Mouse (Mus musculus) regulatory T cell (primary cell): ENCODE data around the gene Gtf2a2.

Experiments
- in situ Hi-C: fragments of 300-600 bp; cut with MboI, MseI; formaldehyde crosslinking; loops from one replicate; pipeline ENCODE4 v1.15.1; 2025; ENCODE audit warnings: high pct_unique_total_duplicates

Gtf2a2 gene

DNA sequence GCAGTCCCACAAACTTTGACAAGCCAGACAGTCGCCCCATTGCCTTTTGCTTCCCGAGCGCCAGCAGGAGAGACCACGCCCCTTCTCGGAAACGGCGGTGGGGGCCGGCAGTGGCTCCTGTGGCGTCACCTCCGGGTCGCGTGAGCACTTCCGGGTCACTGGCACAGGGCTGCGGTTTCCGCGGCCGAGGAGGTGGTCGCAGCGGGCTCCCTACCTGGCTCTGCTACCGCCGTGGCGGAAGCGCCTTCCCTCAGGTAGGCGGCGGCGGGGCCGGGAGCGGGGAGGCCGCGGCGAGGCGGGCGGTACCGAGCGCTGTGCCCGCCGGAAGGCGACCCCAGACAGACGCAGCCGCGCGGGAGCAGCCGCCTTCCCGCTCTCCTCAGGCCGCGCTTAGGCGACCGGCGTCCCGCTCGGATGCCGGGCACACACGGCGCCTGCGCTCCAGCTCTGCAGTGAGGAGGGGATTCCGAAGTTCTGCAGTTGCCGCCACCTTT lies at the start of gene Gtf2a2:
Gene Gtf2a2, plus strand, starts transcription at position 143 of the 494 bp plus-strand sequence.
- in situ Hi-C loops, result no loop called here

DNA sequence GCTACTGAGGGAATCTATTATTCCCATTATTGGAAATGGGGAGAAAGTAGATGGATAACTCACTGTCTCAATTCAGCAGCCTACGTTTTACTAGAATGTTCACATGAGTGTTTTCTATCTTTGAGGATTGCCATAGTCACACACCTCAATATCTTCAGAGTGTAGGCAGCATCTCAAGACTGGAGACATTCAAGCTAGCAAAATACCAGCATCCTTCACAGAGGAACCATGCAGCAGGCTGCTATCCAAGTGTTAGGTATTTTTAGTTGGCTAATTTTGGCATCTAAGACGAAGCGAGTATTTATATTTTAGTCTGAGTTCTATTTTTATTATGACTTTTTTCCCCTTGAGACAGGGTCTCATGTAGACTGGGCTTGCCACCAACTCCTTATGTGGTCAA lies 48.0 kb upstream of the Gtf2a2 start:
- in situ Hi-C loops, result no loop called here

DNA sequence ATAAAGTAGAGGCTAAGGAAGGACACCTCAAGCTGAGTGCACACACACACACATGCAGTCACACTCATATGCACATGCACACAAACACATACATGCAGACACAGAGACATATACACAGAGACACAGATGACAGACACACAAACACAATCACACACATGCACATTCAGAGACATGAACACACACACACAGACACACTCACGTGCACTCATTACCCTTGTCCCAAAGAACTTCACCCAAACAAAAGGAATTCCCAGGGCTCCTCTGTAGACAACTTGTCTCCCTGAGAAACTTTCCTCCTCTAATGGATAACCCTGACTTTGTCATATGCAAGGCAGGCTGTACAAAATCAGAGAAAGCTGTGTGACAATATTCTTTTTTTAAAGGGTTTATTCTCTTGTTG lies 26.8 kb upstream of the Gtf2a2 start:
- in situ Hi-C loops, result loop anchor here (25.0 kb wide), 1 partner anchor 373 kb away; no protein-coding TSS in a partner anchor

DNA sequence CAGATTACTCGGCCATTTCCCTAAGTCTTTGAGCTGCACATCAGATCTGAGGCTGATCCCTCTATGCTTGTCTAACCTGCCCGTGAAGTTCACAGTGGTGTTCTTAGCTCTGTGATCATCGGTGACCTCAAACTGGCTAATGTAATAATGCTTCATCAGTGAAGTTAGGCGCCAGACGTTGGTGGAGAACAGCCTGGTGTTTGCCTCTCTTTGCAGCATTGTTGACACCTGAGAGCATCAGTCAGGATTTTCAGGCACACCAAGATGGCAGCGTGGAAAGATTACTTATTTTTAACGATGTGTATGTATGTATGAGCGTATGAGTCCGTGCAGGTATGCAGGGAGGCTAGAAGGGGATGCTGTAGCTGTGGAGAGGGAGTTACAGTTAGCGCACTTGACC lies 26.3 kb upstream of the Gtf2a2 start:
- in situ Hi-C loops, result loop anchor here (25.0 kb wide), 1 partner anchor 374 kb away; no protein-coding TSS in a partner anchor

DNA sequence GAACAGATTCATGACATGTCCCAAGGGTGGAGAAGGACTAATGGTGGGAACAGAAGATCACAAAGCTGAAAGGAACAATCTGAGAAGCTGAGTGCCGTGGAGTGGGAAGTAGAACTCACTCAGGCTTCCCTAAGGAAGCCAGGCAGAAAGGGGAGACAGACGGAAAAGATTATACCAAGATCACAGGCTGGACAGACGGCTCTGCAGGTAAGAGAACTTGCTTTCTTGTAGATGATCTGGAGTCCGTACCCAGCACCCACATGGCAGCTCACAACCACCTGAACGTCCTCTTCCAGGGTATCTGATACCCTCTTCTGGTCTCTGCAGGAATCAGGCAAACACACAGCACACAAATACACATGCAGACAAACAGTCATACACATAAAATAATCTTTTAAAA lies 25.8 kb upstream of the Gtf2a2 start:
- in situ Hi-C loops, result loop anchor here (25.0 kb wide), 1 partner anchor 374 kb away; no protein-coding TSS in a partner anchor

DNA sequence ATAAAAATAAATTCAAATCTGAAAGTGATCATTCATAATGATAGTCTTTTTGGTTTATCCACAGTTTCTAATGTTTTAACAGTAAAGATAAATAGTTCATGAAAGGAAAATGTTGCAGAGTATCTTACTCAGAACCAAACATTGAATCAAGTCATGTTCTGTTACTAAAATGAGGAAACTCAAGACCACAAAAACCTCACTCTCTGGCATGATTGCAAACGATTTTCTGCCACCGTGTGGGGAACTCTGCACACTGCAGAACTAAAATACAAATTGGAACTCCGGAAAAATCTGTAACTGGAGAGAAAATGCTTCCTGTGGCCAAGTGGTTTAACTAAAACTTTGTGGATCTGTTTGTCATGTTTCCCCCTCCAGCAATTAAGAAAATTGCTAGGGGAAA lies 24.8 kb upstream of the Gtf2a2 start:
- in situ Hi-C loops, result loop anchor here (25.0 kb wide), 1 partner anchor 375 kb away; no protein-coding TSS in a partner anchor

DNA sequence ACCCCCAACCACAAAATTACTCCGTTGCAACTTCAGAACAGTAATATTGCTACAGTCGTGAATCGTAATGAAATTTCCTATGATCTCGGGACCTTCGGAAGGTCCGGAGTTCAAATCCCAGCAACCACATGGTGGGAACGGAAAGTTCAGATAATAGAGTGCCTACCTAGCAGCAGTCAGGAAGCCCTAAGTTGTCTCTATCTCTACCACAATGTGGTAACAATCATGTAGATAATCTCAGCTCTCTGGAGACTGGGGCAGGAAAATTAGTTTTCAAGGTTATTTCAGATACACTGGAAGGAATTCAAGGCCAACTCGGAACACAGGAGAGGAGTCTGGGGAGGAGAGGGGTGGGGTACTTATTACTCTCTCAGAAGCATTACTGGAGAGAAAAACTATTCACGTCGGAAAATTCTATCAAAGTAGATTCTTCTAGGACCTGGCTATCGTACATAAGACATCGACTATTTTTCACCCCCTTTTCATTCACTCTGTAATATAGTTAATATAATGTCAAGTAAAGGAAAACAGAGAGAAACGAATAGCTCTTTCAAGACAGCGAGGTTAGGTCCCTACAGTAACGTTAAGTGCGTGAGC lies 23.5 kb upstream of the Gtf2a2 start:
- in situ Hi-C loops, result loop anchor here (25.0 kb wide), 1 partner anchor 377 kb away; no protein-coding TSS in a partner anchor

DNA sequence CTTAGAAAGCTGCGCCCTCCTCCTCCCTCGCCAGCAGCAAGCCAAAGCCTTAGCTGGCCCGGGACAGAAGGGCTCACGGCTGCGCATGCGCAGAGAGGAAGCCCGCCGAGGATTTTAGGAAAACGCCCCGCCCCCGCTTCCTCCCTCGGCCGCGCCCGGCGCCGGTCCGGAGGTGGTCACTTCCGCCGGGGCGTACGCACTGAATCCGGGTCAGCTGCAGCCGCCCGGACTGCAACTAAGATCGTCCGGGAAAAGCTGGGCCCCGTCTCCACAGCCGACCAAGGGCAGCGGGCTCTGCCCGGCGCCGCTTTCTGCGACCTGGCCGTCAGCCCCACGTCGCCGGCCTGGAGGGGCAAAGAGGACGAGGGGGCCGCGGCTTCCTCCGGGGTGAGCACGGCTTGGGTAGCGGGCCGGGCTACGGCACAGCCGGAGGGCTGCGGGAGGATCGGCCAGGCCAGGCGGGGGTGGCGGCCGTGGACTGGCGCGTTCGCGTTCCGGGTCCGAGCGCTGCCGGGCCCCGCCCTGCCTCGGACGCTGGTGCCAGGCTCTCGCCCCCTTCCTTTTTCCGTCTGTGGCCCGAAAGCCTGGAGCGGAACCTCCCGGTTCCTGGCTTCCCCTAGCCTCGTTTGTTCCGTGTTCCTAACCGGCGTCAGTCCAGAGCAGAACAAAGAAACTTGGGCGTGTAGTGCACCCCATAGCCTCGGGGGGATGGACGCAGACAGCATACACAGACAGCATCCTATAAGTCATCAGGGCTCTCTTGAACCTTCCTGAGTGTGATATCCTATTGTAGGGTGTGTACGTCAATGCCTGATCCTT lies 22.8 kb upstream of the Gtf2a2 start, which contains the start of gene Bnip2:
Gene Bnip2, plus strand, starts transcription at position 164 of the 819 bp plus-strand sequence.
- in situ Hi-C loops, result loop anchor here (25.0 kb wide), 1 partner anchor 377 kb away; no protein-coding TSS in a partner anchor

DNA sequence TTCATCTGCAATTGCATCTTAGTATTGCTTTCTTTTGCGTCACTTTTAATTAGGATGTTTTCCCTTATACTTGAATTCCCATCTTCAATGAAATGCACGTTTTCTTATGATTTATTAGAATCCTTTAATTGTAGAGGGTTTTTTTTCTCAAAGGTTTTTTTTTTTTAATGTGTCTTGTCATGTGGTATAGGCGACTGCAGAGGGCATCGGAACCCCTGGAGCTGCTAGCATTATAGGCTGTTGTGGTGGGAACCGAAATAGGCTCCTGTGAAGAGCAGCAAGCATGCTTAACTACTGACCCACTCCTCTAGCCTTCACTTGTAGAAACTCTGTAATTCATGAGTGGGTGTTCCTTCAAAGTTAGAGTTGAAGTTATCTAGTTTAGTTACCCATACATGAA lies 22.0 kb upstream of the Gtf2a2 start:
- in situ Hi-C loops, result loop anchor here (25.0 kb wide), 1 partner anchor 378 kb away; no protein-coding TSS in a partner anchor

DNA sequence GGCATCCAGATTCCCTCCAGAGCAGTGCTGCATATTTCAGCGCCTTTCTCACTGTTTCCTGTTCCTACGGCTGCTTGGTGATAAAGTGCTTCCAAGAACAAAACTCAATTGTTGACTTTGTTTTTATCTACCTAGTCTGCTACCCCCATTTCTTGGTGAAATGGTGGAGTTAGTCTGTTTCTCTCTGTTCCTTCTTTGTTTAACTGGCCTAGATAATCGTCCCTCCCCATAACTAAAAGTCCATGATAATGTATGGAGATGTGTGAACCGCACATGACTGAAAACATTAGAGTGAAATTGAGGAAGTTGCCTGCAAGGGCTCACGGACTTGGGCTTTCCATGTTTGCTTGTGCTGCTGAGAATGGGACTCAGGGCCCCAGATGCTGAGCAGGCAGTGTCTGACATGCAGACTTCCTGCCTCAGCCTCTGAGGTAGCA lies 19.5 kb upstream of the Gtf2a2 start:
- in situ Hi-C loops, result loop anchor here (25.0 kb wide), 1 partner anchor 381 kb away; no protein-coding TSS in a partner anchor

DNA sequence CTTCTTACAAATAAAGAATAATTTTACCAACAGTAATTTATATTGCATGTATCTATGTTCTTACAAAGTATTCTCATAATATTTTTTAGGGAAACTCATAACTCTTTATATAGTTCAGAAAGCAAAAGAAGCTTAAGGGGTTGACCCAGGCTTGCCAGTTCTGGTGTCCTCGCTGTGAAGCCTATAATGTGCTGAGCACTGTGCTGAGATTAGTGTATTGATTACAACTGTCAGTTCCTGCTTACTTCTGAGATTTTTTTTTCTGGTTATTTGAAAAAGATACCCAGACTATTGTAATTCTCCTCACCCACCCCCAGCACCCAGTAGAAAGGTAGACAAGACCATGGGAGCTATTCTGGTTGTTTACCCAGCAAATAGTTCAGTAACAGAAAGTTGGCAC lies 18.9 kb upstream of the Gtf2a2 start:
- in situ Hi-C loops, result loop anchor here (25.0 kb wide), 1 partner anchor 381 kb away; no protein-coding TSS in a partner anchor

DNA sequence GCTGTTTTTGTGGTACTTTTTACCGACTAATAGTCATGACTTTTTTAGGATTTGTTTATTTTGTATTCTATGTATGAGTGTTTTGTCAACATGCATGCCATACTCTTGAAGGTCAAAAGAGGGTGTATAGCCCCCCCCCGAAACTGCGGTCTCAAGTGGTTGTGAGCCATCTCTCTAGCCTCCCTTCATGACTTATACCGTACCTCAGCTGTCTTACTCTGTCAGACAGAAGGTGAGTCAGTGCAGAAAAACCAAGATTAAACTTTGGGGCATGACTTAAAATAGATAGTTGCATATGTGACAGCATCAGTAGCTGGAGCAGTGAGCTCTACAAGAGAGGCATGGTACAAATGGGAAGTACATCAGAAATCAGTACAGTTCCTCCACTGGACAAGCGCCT lies 17.8 kb upstream of the Gtf2a2 start:
- in situ Hi-C loops, result loop anchor here (25.0 kb wide), 1 partner anchor 382 kb away; no protein-coding TSS in a partner anchor

DNA sequence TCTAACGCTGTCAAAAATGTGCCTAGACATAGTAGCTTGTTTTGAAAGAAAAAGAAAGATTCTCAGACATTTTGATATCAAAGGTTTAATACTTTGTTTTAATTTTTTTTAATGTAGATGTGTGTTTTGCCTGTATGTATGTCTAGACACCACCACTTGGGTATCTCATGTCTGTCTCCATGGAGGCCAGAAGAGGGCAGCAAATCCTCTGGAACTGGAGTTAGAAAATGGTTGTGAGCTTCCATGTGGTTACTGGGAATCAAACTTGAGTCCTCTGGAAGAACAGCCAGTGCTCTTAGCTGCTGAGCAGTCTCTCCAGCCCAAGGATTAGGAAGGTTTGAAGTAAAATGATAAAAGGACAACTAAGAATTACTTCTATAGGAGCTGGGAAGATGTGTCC lies 13.0 kb upstream of the Gtf2a2 start:
- in situ Hi-C loops, result loop anchor here (25.0 kb wide), 1 partner anchor 387 kb away; no protein-coding TSS in a partner anchor

DNA sequence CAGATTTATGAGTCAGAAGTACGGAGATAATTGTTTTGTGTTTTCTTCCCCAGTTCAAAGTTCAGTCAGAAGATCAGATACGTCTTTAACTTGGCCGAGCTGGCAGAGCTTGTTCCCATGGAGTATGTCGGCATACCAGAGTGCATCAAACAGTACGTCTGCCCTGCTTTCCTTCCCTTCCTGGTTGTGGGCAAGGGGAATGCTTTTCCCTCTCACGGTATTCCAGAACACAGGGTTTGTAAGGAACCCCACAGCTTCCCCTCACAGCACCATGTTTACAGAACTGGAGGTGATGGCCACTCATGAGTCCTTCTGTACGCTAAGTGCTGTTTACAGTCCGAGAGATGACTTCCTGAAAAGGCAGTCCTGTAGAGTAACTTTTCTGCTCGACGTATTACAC lies 8.8 kb upstream of the Gtf2a2 start:
- in situ Hi-C loops, result no loop called here

DNA sequence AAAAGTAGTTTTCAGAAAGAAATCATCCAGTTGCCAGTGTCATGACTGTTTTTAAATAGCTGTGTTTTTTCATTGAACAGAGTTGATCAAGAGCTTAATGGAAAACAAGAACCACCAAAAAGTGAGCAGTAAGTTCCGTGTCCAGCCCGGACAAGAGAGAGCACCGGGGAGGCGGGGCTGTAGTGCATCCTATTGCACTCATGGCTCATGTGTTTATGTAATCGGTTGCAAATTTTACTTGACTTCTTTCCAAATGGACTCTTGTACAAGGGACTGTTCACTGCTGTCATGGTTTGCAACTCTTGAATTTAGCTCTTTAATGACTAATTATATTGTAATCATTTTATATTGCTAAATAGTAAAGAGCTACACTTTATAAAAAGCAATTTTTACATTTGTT lies 5.4 kb upstream of the Gtf2a2 start:
- in situ Hi-C loops, result no loop called here

DNA sequence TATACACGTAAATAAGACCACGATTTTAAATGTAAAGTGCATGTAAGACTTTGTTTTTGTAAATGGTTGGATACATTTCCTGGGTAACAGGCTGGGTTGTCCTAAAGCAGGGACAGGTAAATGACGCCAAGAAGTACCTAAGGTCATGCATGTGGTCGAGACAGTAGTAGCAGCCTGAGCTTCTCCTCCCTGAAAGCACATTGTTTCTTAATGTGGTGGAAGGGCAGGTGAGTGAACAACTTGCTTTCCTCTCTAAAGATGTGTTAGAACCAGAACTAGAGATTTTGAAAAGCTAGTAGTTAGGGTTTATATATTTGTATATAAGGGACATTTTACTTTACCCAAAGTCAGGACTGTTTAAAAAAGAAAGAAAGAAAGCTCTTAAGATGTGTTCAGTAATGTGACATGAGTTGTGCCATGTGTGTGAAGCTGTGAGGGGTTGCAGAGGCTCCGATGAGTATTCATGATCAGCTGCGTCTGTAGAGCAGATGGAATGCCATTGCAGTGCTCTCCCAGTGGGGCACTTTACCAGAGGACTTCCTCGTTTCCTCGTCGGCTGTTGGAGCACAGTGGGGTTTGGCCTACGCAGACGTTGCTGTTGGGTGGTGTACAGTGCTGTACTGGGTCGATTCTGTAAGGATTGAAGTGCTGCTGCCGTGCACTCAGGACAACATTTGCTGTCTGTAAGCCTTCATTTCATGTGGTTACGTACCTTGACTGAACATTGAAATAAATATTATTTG lies 4.7 kb upstream of the Gtf2a2 start:
- in situ Hi-C loops, result no loop called here

DNA sequence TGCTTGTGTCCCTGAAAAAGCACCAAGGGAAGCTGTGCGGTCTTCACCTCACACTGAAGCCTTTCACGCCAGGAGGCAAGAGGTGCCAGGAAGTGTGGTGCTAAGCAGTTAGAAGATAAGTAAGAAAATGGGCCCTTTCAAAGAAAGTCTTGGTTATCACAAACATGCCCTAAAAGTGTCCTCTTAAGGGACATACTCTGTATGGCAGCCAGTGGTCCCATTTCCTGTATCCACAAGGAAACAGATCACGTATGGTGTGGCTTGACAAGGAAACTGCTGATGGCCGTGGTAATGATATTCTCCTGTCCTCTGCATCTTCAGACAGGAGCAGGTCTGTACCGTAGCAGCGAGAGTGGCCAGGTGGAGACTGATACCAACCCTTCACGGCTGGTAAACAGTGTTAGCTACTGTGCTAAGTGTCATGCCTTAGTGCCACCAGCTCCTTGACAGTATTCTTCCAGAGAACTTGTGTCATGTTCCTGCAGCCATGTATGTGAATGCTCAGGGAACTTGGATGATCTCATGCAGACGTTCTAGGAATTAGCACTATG lies 2.5 kb upstream of the Gtf2a2 start:
- in situ Hi-C loops, result no loop called here

DNA sequence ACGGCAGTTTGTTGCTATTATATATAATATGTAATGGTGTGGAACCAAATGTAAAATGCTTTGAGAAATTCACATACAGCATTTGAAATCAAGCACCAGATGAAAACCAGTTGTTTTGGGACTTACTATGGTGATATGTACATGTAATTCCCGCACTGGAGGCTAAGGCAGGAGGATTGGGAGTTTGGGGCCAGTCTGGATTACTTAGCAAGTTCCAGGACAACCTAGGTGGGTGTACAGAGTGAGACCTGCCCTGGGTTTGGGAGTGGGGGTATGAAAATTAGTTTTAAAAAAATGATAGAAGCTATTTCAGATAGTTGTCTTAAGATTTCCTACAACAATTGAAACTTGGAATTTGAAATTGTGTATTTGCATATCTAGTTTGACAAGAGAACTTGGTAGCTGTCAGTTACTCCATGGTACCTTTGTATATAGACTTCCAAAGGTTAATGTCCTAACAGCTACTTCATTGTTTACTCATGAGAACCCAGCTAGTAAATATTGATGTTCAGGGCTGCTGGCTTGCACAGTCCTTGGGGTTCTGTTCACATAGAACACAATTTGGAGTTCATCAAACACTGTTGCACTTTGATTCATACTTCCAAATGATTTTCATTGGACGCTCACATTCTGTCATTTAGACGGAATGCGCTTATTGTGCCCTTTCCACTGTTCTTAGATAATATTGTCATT lies 1.4 kb upstream of the Gtf2a2 start:
- in situ Hi-C loops, result no loop called here

DNA sequence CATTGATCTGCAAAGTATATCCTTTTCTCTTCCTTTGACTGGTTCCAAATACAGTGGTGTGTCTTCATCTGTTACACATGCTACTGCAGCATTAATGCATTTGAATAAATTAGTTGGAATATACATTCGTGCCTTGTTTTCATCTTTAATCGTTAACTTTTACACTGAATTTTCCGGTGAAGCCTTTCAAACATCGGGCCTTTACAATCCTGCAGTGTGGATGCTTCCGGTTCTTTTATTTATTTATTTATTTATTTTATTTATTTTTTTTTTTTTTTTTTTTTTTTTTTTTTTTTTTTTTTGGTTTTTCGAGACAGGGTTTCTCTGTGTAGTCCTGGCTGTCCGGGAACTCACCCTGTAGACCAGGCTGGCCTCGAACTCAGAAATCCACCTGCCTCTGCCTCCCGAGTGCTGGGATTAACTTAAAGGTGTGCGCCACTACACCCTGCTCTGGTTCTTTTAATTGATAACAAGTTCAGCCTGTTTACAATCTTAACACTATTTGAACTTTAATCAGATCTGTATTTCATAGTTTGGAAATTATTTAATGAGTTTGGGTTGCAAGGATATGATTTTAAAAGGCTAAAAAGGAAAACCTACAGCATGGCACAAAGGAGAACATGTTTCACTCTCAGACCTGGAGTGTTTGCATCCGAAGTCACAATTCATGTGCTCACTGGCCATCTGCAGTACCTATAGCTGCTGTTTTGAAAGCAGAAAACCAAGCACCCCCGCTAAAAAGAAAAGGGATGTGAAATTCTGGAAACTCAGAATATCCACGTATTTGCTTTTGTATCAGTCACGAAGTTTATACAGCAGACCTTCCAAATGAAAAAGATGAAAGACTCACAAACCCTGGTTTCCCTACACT lies 578 bp upstream of the Gtf2a2 start:
- in situ Hi-C loops, result no loop called here

DNA sequence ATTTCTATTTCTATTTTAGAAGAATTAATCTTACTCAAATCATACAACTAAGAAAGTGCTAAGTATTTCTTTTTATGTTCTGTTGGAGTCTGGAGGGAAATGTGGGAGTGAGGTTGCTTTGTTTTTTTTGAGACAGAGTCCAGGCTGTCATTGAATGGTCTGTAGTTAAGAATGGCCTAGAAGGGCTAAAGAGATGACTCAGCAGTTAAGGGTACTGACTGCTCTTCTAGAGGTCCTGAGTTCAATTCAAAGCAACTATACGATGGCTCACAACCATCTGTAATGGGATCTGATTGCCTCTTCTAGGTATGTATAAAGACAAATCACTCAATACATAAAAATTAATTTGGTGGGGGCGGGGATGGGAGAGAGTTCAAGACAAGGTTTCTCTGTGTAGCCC lies 3.3 kb downstream of the Gtf2a2 start:
- in situ Hi-C loops, result no loop called here
